Mouse (Mus musculus) kidney, postnatal 10 days (tissue): ENCODE measurements around the gene Casz1.
A peak's percentile ranks its signal among the peaks of the same experiment; 100 is the strongest.

ENCODE experiments used
- DNase-seq: peaks from one replicate; pipeline ENCODE4 v3.0.0; 2021; ENCODE audit warnings: mixed read lengths

Casz1 gene

GRCm38 (mm10) chr4:148879631-148880030 lies 75.4 kb downstream of the Casz1 start:
- no peak for DNase-seq

- no peak for DNase-seq
These were observed 76.9 kb downstream of the Casz1 start for GRCm38 (mm10) chr4:148881001-148881669.

GRCm38 (mm10) chr4:148881838-148882237 lies 77.6 kb downstream of the Casz1 start:
- DNase-seq = no peak

- DNase-seq = peak; percentile 51
These were observed 78.2 kb downstream of the Casz1 start for GRCm38 (mm10) chr4:148882360-148882929.

- no peak for DNase-seq
These were observed 80.4 kb downstream of the Casz1 start for GRCm38 (mm10) chr4:148884596-148884995.

- no peak for DNase-seq
These were observed 81.2 kb downstream of the Casz1 start for GRCm38 (mm10) chr4:148885401-148885800.

GRCm38 (mm10) chr4:148885921-148886540 lies 81.8 kb downstream of the Casz1 start:
- no peak for DNase-seq

GRCm38 (mm10) chr4:148888229-148888628 lies 84.0 kb downstream of the Casz1 start:
- no peak for DNase-seq

GRCm38 (mm10) chr4:148889011-148889410 lies 84.8 kb downstream of the Casz1 start:
- no peak for DNase-seq

GRCm38 (mm10) chr4:148890442-148890841 lies 86.2 kb downstream of the Casz1 start:
- no peak for DNase-seq

GRCm38 (mm10) chr4:148890892-148891838 lies 86.9 kb downstream of the Casz1 start:
- DNase-seq = peak; percentile 54

- DNase-seq = no peak
These were observed 91.9 kb downstream of the Casz1 start for GRCm38 (mm10) chr4:148896125-148896524.

GRCm38 (mm10) chr4:148899927-148900294 lies 95.7 kb downstream of the Casz1 start:
- DNase-seq = no peak

GRCm38 (mm10) chr4:148900295-148901211 lies 96.3 kb downstream of the Casz1 start:
- DNase-seq = peak; percentile 94

- peak; percentile 61 for DNase-seq
These were observed 97.2 kb downstream of the Casz1 start for GRCm38 (mm10) chr4:148901275-148902052.

GRCm38 (mm10) chr4:148902919-148903727 lies 98.9 kb downstream of the Casz1 start:
- peak; percentile 84 for DNase-seq

- no peak for DNase-seq
These were observed 101.1 kb downstream of the Casz1 start for GRCm38 (mm10) chr4:148905295-148905694.

GRCm38 (mm10) chr4:148906806-148907205 lies 102.6 kb downstream of the Casz1 start:
- DNase-seq = no peak

GRCm38 (mm10) chr4:148908214-148908681 lies 104.0 kb downstream of the Casz1 start:
- DNase-seq = peak; percentile 87
